Mouse (Mus musculus): ENCODE data around the gene Tmem82.

DNA sequence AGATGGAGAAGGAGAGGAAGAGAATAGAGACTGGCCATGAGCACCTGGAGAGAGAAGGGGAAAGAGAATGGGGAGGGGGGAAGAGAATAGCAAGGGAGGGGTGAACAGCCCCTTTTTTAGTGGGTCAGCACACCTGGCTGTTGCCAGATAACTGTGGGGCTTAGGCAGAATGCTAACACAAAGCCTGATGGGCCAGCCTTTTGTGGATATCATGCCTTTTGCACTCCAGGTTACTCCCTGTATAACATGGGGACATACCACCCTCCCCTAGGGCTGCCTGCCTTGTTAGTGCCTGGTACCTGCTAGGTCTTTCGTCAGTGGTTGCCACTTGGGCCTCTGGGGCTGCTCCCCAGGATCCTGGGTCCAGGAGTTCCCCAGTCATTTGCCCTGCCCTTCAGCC, 47.6 kb downstream of the Tmem82 start:
- TF ChIP-seq POLR2A (IDR thresholded peaks at IDR 0.05; ENCODE audit: control insufficient read depth, extremely low read depth, insufficient read depth, low read length, poor library complexity) (no peak), CTCF (IDR thresholded peaks at IDR 0.05; ENCODE audit: borderline replicate concordance, control insufficient read depth, extremely low read depth, insufficient read depth, low read length, poor library complexity) (no peak)

Measured in thymus, adult 2 months (tissue).